Mouse (Mus musculus) induced T-regulatory cell, adult 2 months (primary cell): Measurements from ENCODE around the gene Zfp668.

Source experiments
- DNase-seq: peaks from one replicate; pipeline ENCODE4 v3.0.0-alpha.2; 2012; ENCODE audit warnings: low read depth

The Zfp668 gene

DNA sequence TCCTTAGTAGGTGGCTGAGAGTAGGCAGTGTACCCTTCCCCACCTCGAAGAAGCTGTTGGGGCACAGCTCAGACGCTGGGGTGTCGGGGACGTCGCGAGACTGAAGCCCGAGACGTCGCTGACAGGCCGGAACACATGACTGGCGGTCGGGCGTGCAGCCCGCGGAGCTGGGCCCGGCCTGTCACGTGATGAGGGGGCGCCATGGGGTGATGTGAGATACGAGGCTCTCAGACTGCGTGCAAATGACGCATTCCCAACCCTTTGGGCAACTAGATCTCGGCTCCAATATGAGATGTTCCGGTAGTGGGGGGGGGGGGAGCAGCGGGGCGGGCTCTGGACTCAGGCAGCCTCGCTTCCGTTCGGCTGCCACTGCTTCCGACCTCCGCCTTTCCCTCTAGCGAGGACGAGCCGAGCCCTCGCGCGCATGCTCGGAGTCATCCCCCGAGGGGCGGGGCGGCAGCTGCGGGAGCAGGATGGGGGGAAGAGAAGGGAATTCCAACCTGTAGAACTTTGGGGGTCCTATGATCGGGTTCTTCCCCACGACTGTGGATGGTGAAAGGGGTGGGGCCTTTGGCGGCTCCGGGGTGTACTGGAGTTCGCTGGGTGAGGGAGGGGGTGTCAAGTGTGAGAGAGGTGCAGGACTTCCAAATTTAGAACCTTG is 35.2 kb downstream of the Zfp668 start:
- peak; percentile 94 for DNase-seq

DNA sequence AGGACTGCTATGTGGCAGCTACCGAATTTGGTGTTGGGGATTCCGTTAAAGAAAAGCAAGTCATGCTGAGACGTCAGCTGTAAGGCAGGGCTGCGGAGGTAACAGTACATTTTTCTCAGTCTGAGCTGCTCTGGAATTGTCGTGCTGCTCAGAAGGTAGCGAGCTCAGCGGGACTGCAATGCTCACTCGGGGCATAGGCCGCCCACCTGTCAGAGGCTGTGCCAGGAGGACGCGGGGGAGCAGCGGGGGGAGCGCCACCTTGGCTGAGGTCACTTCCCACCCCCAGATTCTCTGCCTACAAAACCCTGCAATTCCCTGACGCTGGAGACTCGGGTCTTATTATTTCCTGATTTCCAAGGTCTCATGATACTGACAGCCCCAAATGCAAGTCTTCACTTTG is 35.7 kb downstream of the Zfp668 start:
- DNase-seq = no peak

- peak; percentile 22 for DNase-seq
These were observed 36.6 kb downstream of the Zfp668 start for GRCm38 (mm10) chr7:127840031-127840430.

DNA sequence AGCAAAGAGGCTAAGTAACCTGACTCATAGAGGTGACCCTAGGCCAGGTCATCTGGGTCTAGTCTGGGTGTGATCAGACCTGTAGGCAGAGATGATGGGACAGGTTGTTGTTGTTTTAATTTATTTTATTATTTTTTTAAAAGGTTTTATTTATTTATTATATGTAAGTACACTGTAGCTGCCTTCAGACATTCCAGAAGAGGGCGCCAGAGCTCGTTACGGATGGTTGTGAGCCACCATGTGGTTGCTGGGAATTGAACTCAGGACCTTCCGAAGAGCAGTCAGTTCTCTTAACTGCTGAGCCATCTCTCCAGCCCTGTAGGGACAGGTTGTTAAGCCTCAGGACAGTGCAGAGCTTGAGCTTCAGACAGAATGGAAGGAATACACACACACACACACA is 38.8 kb downstream of the Zfp668 start:
- peak; percentile 25 for DNase-seq

DNA sequence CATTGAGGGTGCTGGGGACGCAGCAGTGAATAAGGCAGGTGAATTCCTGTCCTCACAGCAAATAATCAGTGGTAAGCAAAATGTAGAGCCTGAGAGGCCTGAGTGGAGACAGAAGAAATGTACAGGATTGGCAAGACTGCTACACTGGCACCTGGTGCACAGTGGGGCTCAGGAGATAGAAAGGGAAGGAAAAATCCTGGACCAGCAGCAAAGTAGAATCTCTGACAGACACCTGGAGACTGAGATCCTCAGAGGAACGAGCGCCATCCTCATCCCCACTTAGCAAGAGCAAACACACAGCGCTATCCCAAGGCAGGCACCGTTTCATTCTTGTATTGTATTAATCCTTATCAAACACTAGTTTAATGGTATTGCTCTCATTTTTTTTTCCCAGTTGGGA is 39.2 kb downstream of the Zfp668 start:
- DNase-seq = no peak

- no peak for DNase-seq
These were observed 41.1 kb downstream of the Zfp668 start for GRCm38 (mm10) chr7:127835550-127835949.

GRCm38 (mm10) chr7:127824176-127824871 is 52.3 kb downstream of the Zfp668 start, which contains the start of the genes Stx4a and Stx1b:
TSS of gene Stx4a (plus strand) at chr7:127824294.
TSS of gene Stx1b (minus strand) at chr7:127824549.
- no peak for DNase-seq

- no peak for DNase-seq
These were observed 53.1 kb downstream of the Zfp668 start for GRCm38 (mm10) chr7:127823236-127824171.

- no peak for DNase-seq
These were observed 54.1 kb downstream of the Zfp668 start for GRCm38 (mm10) chr7:127822494-127822893.

- no peak for DNase-seq
These were observed 55.7 kb downstream of the Zfp668 start for GRCm38 (mm10) chr7:127820836-127821509.

DNA sequence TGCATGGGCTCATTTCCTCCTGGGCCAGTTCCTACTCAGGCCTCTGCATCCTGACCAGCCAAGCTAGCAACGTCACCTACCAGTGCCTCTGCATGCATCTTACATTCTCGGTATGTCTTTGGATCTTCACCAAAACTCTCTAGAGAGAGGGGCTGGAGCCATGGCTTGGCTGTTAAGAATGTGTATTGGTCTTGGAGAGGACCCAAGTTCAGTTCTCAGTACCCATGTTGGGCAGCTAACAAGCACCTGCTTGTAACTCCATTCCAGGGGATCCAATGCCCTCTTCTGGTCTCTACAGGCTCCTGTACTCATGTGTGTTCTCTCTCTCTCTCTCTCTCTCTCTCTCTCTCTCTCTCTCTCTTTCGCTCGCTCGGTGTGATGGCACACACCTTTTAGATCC is 58.9 kb downstream of the Zfp668 start:
- DNase-seq = no peak

DNA sequence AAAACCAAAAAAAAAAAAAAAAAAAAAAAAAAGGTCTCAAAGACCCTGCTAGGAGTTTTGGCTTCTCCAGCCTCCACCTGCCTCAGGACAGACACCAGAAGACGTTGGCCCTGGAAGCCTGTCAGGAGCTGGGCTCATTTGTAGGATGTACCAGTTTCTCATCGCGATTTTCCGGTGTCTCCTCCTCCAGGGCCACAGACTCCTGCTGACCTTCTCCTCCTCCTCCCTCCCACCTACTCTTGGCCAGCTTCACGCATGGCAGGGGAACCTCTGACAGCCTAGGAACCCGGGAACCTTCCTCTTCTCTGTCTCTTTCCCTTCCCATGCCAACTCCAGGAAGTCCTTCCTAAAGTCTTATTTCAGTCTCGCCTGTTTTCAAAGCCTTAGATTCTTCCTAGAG is 59.6 kb downstream of the Zfp668 start:
- DNase-seq = no peak

DNA sequence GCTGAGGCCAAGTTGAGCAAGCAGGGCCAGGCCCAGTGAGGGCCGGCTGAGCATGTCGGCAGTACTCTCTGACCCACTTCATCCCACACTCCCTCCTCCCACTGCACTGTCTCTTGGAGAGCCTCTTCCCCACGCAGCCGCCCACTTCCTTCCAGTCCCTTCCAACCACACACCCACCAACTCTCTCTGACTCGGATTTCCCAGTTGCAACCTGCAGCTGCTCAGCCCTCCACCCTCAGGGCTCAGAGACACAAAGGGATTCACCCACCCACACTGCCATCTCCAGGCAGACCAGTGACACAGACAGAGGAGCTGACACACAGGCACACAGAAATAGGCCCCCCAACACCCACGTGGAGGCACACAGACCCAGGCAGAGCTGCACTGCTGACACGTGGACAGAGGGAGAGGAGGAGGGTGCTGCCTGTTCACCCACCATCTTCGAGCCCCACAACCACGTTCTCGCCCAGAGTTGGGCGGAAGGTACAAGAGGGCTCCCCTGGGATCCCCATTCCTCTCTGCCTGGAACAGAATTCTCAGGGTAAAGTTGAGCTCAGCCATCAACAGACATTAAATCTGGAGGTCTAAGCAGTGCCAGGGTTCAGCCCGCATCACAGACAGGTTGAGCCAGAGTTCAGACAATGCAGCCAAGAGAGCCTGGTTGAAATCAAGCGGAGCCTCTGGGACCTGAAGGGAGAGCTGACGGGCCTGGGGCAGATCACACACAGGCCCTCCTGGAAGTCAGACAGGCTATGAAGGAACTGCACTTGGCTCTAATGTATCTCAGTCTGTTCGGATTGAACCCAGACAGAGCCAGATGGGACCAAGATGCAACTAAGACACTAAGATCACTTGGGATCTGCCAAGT is 60.4 kb downstream of the Zfp668 start:
- peak; percentile 34 for DNase-seq

DNA sequence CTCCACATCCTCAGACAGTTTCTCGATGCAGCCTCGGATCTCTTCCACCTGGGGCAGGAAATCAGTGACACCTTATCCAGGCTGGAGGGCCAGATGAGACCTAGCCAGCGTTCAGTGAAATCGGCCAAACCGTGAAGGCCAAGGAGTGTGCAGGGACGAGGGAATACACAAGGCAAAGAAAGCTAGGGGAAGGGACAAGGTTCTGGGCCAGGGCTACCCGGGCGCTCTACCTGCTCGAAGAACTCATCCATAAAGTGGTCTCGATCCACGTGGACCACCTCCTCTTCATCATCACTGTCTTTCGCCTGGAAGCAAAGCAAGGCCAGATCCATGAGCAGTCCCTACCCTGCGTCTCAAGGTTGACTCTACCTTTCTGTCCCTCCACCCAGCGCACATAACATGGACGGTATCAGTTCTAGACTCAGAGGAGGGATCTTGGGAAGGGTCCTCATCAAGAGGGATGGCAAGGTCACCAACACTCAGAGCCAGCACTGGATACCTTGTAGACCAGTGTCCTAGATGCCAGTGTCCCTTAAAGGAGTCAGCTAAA is 61.4 kb downstream of the Zfp668 start:
- DNase-seq = no peak

- no peak for DNase-seq
These were observed 62.2 kb downstream of the Zfp668 start for GRCm38 (mm10) chr7:127814241-127814921.

GRCm38 (mm10) chr7:127813821-127814220 is 62.8 kb downstream of the Zfp668 start:
- no peak for DNase-seq
